Mouse (Mus musculus): ENCODE measurements around the gene 9530077C05Rik. TPM values are rescaled to one million over a fixed set of nuclear protein-coding genes. Genes with fewer than 3 reads are reported as not detected.

Gene 9530077C05Rik
- polyA plus RNA-seq, 1 experiment from 2014 or later: 3.1 TPM

- Histone ChIP-seq H3K27ac (no peak overlapping the region), H3K9ac (no peak overlapping the region), H3K27me3 (no peaks in the 10 kb centered on the region), H3K4me2 (no peak overlapping the region), H3K4me1 (no peaks in the 10 kb centered on the region), H3K36me3 (no peaks in the 10 kb centered on the region), H3K9me3 (no peaks in the 10 kb centered on the region), H3K4me3 (no peak overlapping the region)
- WGBS: 85% methylated on average over 7 of the region's 7 CpGs
- no peak for ATAC-seq (ENCODE audit: insufficient number of reproducible peaks, insufficient read depth, low FRiP score, low TSS enrichment, low read depth)
These were observed 74.9 kb downstream of the 9530077C05Rik start for GRCm38 (mm10) chr9:22486211-22486610.

DNA sequence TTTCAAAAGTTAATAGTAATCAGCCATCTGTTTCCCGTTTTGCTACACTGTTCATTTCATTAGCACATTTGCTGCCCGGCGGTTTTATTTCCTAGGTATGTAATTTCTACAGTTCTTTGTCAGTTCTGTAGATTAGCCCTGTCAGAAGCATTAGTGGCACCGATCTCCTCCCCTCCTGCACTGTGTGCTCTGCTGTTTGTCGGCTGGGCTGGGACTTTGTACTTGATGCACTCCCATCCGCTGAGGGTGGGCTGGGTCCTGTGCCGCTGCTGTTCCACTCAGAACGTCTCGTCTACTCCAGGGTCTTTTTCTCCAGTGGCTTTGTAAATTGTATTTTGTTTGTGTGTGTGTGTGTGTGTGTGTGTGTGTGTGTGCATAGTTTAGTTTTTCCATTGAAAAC, 77.7 kb downstream of the 9530077C05Rik start:
- Histone ChIP-seq H3K27ac (no peak overlapping the region), H3K9ac (no peak overlapping the region), H3K4me2 (no peak overlapping the region), H3K4me1 (no peaks in the 10 kb centered on the region), H3K9me3 (no peaks in the 10 kb centered on the region), H3K36me3 (no peaks in the 10 kb centered on the region), H3K4me3 (no peak overlapping the region), H3K27me3 (no peaks in the 10 kb centered on the region)
- WGBS: 50% methylated on average over 9 of the region's 9 CpGs
- no peak for ATAC-seq (ENCODE audit: insufficient number of reproducible peaks, insufficient read depth, low FRiP score, low TSS enrichment, low read depth)

Other genes starting within 250 kb of the 9530077C05Rik start
- 0.14 and 0.15 TPM in 2 replicates for gene Zfp872, start 223.4 kb upstream of the 9530077C05Rik start, polyA plus RNA-seq (2015; fragmentation: Nextera tagmentation; extraction: Ambion mirVana)
- 19.5 and 19.7 TPM in 2 replicates for gene Zfp809, start 185.8 kb upstream of the 9530077C05Rik start, polyA plus RNA-seq (2015; fragmentation: Nextera tagmentation; extraction: Ambion mirVana)
- 7.6 and 8.4 TPM in 2 replicates for gene Zfp599, start 151.6 kb upstream of the 9530077C05Rik start, polyA plus RNA-seq (2015; fragmentation: Nextera tagmentation; extraction: Ambion mirVana)
- gene Zfp810, start 103.9 kb upstream of the 9530077C05Rik start, polyA plus RNA-seq (2015; fragmentation: Nextera tagmentation; extraction: Ambion mirVana): 30.1 and 31.3 TPM in 2 replicates
- gene Anln, start 22.3 kb upstream of the 9530077C05Rik start, polyA plus RNA-seq (2015; fragmentation: Nextera tagmentation; extraction: Ambion mirVana): 41.9 and 42.5 TPM in 2 replicates
- not detected in 2 replicates for gene Gm17545, start 42.8 kb downstream of the 9530077C05Rik start, polyA plus RNA-seq (2015; fragmentation: Nextera tagmentation; extraction: Ambion mirVana)
- gene Rp9, start 58.2 kb downstream of the 9530077C05Rik start, polyA plus RNA-seq (2015; fragmentation: Nextera tagmentation; extraction: Ambion mirVana): 68.3 and 79.5 TPM in 2 replicates
- gene Bbs9, start 64.2 kb downstream of the 9530077C05Rik start, polyA plus RNA-seq (2015; fragmentation: Nextera tagmentation; extraction: Ambion mirVana): 13.8 and 14.8 TPM in 2 replicates

Measured in embryonic facial prominence, embryonic 13.5 days (tissue).